Mouse (Mus musculus) retina, embryonic 14.5 days (tissue): ENCODE results near the gene Prss34.

Experiments
- DNase-seq: peaks from one replicate; pipeline ENCODE4 v3.0.0-alpha.2; 2015; ENCODE audit warnings: low spot score

The Prss34 gene

DNA sequence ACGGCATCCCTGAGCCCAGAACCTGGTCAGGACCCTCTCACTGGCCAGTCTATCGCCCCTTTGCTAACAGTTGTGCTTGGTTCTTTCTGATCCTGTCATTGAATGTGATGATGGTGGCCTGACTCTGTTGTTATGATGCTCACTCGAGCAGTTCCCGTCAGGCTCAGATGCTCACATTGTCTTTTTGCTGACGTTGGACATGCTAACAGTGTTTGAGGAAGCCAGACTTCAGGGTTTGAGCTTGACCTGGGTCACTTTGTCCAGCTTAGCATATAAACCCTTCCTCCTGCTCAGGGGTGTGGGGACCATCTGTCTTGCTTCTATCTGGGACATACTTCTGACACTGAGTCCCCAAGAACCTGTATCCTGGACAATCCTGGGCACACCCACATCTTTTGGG, 20.2 kb downstream of the Prss34 start, which contains the start of gene Prss29:
Prss29 (plus strand) TSS at position 301 of the 400 bp plus-strand sequence.
- DNase-seq = no peak

DNA sequence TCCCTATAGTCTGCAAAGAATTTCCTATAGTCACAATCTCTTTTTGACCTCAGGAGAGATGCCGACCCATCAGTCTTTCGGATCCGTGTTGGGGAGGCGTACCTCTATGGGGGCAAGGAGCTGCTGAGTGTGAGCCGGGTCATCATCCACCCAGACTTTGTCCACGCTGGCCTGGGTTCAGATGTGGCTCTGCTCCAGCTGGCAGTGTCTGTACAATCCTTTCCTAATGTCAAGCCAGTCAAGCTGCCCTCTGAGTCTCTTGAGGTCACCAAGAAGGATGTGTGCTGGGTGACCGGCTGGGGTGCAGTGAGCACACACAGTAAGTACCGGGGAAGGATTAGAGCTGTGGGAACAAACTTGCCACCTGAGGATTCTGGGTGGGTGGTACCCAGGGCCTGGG, 22.6 kb downstream of the Prss34 start:
- no peak for DNase-seq

DNA sequence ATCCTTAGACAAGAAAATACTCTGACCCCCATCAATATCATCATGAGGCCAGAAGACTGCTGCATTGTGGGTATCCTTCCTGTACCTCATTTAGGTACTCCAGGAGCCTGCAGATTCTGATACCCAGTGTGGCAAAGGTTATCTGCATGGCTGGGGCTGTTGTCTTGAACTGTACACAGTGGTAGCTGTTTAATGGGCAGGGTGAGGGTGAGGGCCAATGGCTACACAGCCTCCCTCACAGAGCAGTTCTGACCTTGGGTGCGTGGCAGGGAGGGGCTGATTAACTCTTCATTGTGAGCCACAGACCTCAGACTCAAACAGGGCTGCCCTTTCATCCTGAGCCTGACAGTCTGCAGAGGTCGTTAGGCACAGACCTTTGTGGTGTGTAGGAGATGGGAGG, 24.7 kb downstream of the Prss34 start:
- no peak for DNase-seq

DNA sequence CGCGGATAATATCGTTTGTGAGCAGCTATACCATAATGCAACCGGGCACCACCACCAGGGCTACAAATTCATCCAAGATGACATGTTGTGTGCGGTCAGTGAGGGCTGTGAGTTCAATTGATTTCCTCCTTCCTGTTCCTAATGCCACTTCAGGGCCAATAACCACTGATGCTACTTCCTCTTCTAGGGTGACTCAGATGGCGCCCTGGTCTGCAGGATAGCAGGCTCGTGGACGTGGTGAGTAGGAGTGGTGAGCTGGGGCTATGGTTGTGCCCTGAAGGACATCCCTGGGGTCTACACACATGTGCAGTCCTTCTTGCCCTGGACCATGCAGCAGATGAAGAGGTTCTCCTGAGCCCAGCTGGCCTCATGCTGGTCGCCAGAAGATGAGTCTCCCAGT, 34.1 kb downstream of the Prss34 start:
- no peak for DNase-seq

DNA sequence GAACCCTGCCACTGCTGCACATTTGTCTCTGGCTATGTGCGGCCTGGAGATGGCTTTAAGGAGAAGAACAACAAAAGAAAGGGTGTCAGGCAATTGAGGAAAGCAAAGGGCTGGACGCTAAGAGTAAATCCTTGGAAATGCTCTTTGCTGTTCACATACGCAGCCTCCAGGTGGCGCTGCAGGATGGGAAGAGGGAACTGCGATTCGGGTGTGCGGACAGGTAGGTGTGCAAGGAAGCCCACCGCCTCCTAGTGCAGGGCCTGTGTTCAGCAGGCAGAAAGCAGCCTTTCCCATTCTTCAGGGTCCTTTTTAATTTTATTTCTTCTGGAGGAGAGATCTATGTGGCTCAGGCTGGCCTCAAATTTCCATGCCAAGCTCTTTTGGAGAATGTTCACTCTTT, 35.7 kb downstream of the Prss34 start:
- peak; percentile 84 for DNase-seq

DNA sequence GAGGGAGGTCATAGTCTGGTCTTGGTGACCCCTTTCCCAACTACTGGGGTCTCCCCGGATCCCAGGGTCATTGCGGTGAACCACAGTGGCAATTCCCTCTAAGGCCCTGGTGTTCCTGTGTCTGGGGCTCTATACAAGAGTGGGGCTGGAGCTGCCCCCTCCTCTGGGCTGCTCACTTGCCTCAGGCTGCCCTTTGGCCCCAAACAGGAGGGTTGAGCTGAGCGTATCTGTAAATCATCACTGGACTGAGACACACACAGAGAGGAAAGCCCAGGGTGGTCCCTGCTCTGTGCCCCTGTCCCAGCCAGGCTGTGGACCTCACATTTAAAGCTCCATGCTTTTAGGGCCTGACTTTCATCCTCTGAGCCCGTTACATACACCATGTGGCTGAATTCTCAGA, 40.0 kb downstream of the Prss34 start:
- DNase-seq = no peak

DNA sequence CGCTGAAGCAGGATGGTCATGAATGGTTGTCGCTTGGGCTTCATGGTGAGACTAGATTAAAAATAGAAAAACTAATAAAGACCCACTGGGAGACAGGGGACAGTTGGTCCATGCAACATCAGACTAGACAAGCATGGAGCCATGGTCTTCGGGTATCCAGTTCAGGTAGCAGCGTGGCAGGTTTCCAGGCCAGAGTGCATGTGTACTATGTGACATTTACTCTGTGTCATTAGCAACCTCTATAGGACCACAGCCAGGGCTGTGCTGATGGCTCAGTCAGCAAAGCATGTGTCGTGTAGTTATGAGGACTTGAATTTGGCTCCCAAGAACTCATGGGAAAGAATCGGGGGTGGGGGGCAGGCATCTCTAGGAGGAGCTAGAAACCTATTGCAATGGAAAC, 41.8 kb downstream of the Prss34 start:
- no peak for DNase-seq

DNA sequence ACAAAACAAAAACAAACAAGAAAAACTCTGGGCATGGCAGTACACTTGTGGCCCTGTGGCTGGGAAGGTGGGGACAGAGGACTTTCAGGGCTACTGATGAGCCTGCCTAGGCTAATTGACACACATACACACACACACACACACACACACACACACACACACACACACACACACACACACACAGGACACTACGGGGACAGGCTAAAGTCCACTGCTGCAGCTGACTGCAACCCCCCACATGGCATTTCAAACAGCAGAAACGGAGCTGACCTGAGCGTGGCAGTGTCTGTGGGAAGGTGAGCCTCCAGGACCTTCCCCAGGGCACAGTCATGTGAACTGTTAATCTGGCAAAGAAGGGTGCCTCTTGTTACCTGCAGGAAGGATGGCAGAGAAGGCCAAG, 43.3 kb downstream of the Prss34 start:
- DNase-seq = no peak

DNA sequence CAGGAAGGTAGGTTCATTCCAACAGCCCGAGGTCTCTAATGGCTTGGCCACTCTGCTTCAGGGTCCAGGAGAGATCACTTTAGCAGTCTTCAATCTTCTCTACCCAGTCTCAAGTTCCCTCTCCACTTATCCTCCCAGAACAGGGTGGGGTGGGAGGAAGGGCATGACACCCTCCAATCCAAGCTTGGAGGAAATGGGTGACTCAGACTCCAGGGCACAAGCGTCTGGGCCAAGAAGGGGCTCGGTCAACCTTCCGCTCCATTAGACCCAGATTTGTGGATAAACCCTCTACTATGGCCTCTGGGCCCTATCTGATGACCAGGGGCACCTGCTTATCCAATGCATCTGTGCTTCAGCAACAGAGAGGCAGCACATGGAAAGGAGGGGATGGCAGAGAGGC, 47.3 kb downstream of the Prss34 start, which contains the start of gene Tpsab1:
Tpsab1 (minus strand) TSS at position 101 of the 400 bp plus-strand sequence.
- no peak for DNase-seq
